Mouse (Mus musculus) embryo, embryonic 11 days (tissue): Measurements from ENCODE around the gene Tppp2.
A peak's percentile ranks its signal among the peaks of the same experiment; 100 is the strongest.
"Not testable (repeated sequence)": the region's sequence is repeated elsewhere in the genome, so short reads cannot be mapped to it uniquely, and the experiment has no call there.

Source experiments
- DNase-seq: peaks from one replicate; pipeline ENCODE4 v3.0.0-alpha.2; 2015

Tppp2 gene

GRCm38 (mm10) chr14:51912391-51913061 is 5.7 kb upstream of the Tppp2 start:
- no peak for DNase-seq

- peak; percentile 69 for DNase-seq
These were observed 4.9 kb upstream of the Tppp2 start for GRCm38 (mm10) chr14:51913062-51913959.

GRCm38 (mm10) chr14:51913960-51914762 is 4.1 kb upstream of the Tppp2 start, which contains the start of gene Ndrg2:
Ndrg2 (minus strand) TSS chr14:51914158.
- peak; percentile 65 for DNase-seq

- DNase-seq: no peak
These were observed 3.2 kb upstream of the Tppp2 start for GRCm38 (mm10) chr14:51915030-51915429.

- DNase-seq: no peak
These were observed 1.7 kb upstream of the Tppp2 start for GRCm38 (mm10) chr14:51916539-51916938.

GRCm38 (mm10) chr14:51918966-51919365 is 741 bp downstream of the Tppp2 start:
- no peak for DNase-seq

- no peak for DNase-seq
These were observed 3.7 kb downstream of the Tppp2 start for GRCm38 (mm10) chr14:51921759-51922570.

- no peak for DNase-seq
These were observed 4.3 kb downstream of the Tppp2 start, which contains the start of gene Rnase13 for GRCm38 (mm10) chr14:51922571-51922865. Rnase13 (minus strand) TSS chr14:51922773.

- no peak for DNase-seq
These were observed 4.7 kb downstream of the Tppp2 start for GRCm38 (mm10) chr14:51922910-51923309.

GRCm38 (mm10) chr14:51923492-51923891 is 5.3 kb downstream of the Tppp2 start:
- DNase-seq: no peak

- not testable (repeated sequence) for DNase-seq
These were observed 8.7 kb downstream of the Tppp2 start for GRCm38 (mm10) chr14:51926930-51927329.

GRCm38 (mm10) chr14:51929309-51929943 is 11.2 kb downstream of the Tppp2 start:
- no peak for DNase-seq

GRCm38 (mm10) chr14:51929968-51930367 is 11.7 kb downstream of the Tppp2 start:
- no peak for DNase-seq

- peak; percentile 76 for DNase-seq
These were observed 12.6 kb downstream of the Tppp2 start for GRCm38 (mm10) chr14:51930824-51931223.

- DNase-seq: no peak
These were observed 14.1 kb downstream of the Tppp2 start for GRCm38 (mm10) chr14:51932092-51933020.

GRCm38 (mm10) chr14:51939005-51939404 is 20.8 kb downstream of the Tppp2 start:
- DNase-seq: no peak

- DNase-seq: peak; percentile 60
These were observed 22.8 kb downstream of the Tppp2 start for GRCm38 (mm10) chr14:51940944-51941560.

GRCm38 (mm10) chr14:51941577-51941976 is 23.4 kb downstream of the Tppp2 start:
- no peak for DNase-seq

- peak; percentile 5 for DNase-seq
These were observed 24.0 kb downstream of the Tppp2 start for GRCm38 (mm10) chr14:51942236-51942635.

GRCm38 (mm10) chr14:51943336-51943735 is 25.1 kb downstream of the Tppp2 start:
- DNase-seq: no peak
